Comparison of ENCODE assay signal across 19 mouse cellular contexts in genomic region chr8:48090661-48091060, GRCm38 (mm10).
"Had no signal": no experiment of that assay in that cellular context is flagged by ENCODE, and none has a peak within 500 bp of the region (broad histone marks: within the 10 kb centered on the region; RNA-seq: fewer than 3 reads in every experiment).

No protein-coding gene starts in this region.

- DNase-seq: lung, adult 18-20 months; lung, embryonic 14.5 days; lung, postnatal 10 days; lung, postnatal 4 days; midbrain, embryonic 14.5 days; retina, postnatal 1 day; right cerebral cortex, adult 18-20 months; right cerebral cortex, postnatal 25 days; right cerebral cortex, postnatal 4 days; spleen, adult 18-20 months; thymus, adult 18-20 months; thymus, postnatal 14 days; thymus, postnatal 36 days had no signal

- H3K9me3 ChIP-seq: midbrain, embryonic 10.5 days; midbrain, embryonic 12.5 days; neural tube, embryonic 13.5 days; neural tube, embryonic 15.5 days had no signal

- H3K4me2 ChIP-seq: lung, embryonic 14.5 days; midbrain, embryonic 12.5 days; neural tube, embryonic 13.5 days; neural tube, embryonic 15.5 days had no signal

- H3K27ac ChIP-seq: midbrain, embryonic 10.5 days; midbrain, embryonic 12.5 days; neural tube, embryonic 13.5 days; neural tube, embryonic 15.5 days had no signal

- H3K4me1 ChIP-seq: midbrain, embryonic 10.5 days; midbrain, embryonic 12.5 days; neural tube, embryonic 13.5 days; neural tube, embryonic 15.5 days had no signal

- H3K4me3 ChIP-seq: midbrain, embryonic 10.5 days; midbrain, embryonic 12.5 days; myocyte; neural tube, embryonic 13.5 days; neural tube, embryonic 15.5 days had no signal

- H3K27me3 ChIP-seq: midbrain, embryonic 12.5 days had no signal

- ATAC-seq: midbrain, embryonic 16.5 days had no signal

- H3K36me3 ChIP-seq: midbrain, embryonic 10.5 days; midbrain, embryonic 12.5 days; neural tube, embryonic 13.5 days; neural tube, embryonic 15.5 days had no signal

- H3K9ac ChIP-seq: lung, embryonic 14.5 days; midbrain, embryonic 12.5 days; neural tube, embryonic 13.5 days; neural tube, embryonic 15.5 days had no signal
